Mouse (Mus musculus): ENCODE data around the gene Csnk1e. TPM values are rescaled to one million over a fixed set of nuclear protein-coding genes. Genes with fewer than 3 reads are reported as not detected.

Csnk1e gene
- polyA plus RNA-seq, 2 experiments = 3.7 to 9.8 TPM

DNA sequence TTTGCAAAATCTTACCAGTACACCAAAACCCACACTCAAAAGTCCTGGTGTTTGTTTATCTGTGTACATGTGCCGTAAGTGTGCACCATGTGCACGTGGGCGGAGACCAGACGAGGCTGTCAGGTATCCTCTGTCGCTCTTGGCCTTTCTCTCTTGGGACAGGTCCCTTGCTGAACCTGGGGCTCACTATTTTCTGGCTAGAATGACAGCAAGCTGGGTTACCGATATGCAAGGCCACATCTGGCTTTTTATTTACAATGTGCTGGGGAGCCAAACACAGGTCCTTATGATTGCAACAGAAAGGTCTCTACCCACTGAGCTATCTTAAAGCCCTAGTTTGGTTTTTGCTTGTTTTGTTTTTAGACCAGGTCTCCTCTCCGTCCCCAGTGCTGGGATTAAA, 67.8 kb downstream of the Csnk1e start:
- no peak for TF ChIP-seq EP300 (IDR thresholded peaks at IDR 0.05; ENCODE audit: low read depth)
- TF ChIP-seq CTCF (IDR thresholded peaks at IDR 0.05; ENCODE audit: low read depth) = no peak
- Histone ChIP-seq H3K4me2 (ENCODE audit: low read depth) (no peak overlapping the region), H3K4me1 (replicated peaks; ENCODE audit: control insufficient read depth in 2 of 2, insufficient read depth in 2 of 2, low read length in 1 of 2) (peaks cover 0 to 14% of the 10 kb centered on the region in 2 experiments; a peak in 2 of 4 replicates), H3K9ac (replicated peaks) (no peak overlapping the region), H3K36me3 (replicated peaks; ENCODE audit: control insufficient read depth, insufficient read depth, low read depth) (no peaks in the 10 kb centered on the region), H3K9me3 (ENCODE audit: control insufficient read depth, low read length) (no peaks in the 10 kb centered on the region), H3K4me3 (ENCODE audit: insufficient read depth in 1 of 2, low read depth in 2 of 2, low read length in 2 of 2) (no peak overlapping the region), H3K27ac (no peak overlapping the region), H3K27me3 (ENCODE audit: control insufficient read depth, insufficient read depth, low read length) (no peaks in the 10 kb centered on the region)
- WGBS (ENCODE audit: insufficient replicate concordance) = 33% methylated on average over 7 of the region's 7 CpGs
- DNase-seq (ENCODE audit: low read depth in 3 of 3, low spot score in 3 of 3) (no peak), ATAC-seq (ENCODE audit: insufficient read depth) (no peak)

DNA sequence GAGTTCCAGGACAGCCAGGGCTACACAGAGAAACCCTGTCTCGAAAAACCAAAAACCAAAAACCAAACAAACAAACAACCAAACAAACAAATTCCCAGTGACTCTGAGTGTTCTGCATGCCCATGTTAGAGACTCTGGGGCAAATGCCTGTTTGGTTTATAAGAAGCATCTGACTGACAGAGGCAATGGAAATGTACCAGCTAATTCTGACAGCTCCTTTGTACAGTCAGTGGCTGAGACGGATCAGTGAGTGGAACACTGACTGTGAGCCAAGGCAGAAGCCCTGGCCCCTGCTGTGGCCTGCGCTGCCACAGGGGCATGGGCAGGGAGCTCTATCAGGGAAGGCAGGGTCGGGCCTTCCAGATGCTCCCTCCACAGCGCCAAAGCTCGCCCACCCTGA, 68.3 kb downstream of the Csnk1e start:
- H3K9me3 ChIP-seq (ENCODE audit: control insufficient read depth, low read length) = no peaks in the 10 kb centered on the region
- H3K27ac ChIP-seq = no peak overlapping the region
- no peaks in the 10 kb centered on the region for H3K27me3 ChIP-seq (ENCODE audit: control insufficient read depth, insufficient read depth, low read length)
- no peak overlapping the region for H3K4me3 ChIP-seq (ENCODE audit: insufficient read depth in 1 of 2, low read depth in 2 of 2, low read length in 2 of 2)
- H3K4me1 ChIP-seq (replicated peaks; ENCODE audit: control insufficient read depth in 2 of 2, insufficient read depth in 2 of 2, low read length in 1 of 2) = peaks cover 0 to 11% of the 10 kb centered on the region in 2 experiments; a peak in 2 of 4 replicates
- no peak overlapping the region for H3K9ac ChIP-seq (replicated peaks)
- ATAC-seq (ENCODE audit: insufficient read depth) (no peak), DNase-seq (ENCODE audit: low read depth in 3 of 3, low spot score in 3 of 3) (no peak)
- H3K36me3 ChIP-seq (replicated peaks; ENCODE audit: control insufficient read depth, insufficient read depth, low read depth) = no peaks in the 10 kb centered on the region
- H3K4me2 ChIP-seq (ENCODE audit: low read depth) = no peak overlapping the region
- WGBS (ENCODE audit: insufficient replicate concordance) = 38% methylated on average over 6 of the region's 6 CpGs
- no peak for TF ChIP-seq CTCF (IDR thresholded peaks at IDR 0.05; ENCODE audit: low read depth)
- TF ChIP-seq EP300 (IDR thresholded peaks at IDR 0.05; ENCODE audit: low read depth) = no peak

DNA sequence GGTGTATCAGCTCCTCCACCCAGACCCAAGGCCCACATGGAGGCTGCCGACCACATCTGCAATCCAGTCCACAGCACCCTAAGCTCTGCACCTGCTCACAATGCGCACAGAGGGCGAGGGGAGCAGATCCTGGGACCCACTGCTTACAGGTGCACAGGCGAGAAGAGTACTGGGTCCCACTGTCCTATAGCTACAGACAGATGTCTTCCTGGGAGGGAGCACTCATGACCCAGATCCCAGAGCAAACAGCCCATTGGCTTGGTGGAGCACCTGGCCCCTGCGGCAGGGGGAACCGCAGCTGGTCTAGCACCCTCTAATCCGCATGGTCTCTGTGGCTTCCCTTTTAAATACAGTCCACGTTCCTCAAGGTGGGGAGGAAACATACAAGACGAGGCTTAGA, 73.7 kb downstream of the Csnk1e start:
- H3K9me3 ChIP-seq (ENCODE audit: control insufficient read depth, low read length) = no peaks in the 10 kb centered on the region
- ATAC-seq (ENCODE audit: insufficient read depth) (no peak), DNase-seq (ENCODE audit: low read depth in 3 of 3, low spot score in 3 of 3) (no peak)
- no peaks in the 10 kb centered on the region; a peak in 1 of 4 replicates for H3K4me1 ChIP-seq (replicated peaks; ENCODE audit: control insufficient read depth in 2 of 2, insufficient read depth in 2 of 2, low read length in 1 of 2)
- H3K36me3 ChIP-seq (replicated peaks; ENCODE audit: control insufficient read depth, insufficient read depth, low read depth) = no peaks in the 10 kb centered on the region
- no peak overlapping the region for H3K4me3 ChIP-seq (ENCODE audit: insufficient read depth in 1 of 2, low read depth in 2 of 2, low read length in 2 of 2)
- TF ChIP-seq CTCF (IDR thresholded peaks at IDR 0.05; ENCODE audit: low read depth) (no peak), EP300 (IDR thresholded peaks at IDR 0.05; ENCODE audit: low read depth) (no peak)
- no peak overlapping the region for H3K9ac ChIP-seq (replicated peaks)
- WGBS (ENCODE audit: insufficient replicate concordance) = 71% methylated on average over 9 of the region's 9 CpGs
- H3K4me2 ChIP-seq (ENCODE audit: low read depth) = no peak overlapping the region
- H3K27ac ChIP-seq = no peak overlapping the region
- H3K27me3 ChIP-seq (ENCODE audit: control insufficient read depth, insufficient read depth, low read length) = no peaks in the 10 kb centered on the region

DNA sequence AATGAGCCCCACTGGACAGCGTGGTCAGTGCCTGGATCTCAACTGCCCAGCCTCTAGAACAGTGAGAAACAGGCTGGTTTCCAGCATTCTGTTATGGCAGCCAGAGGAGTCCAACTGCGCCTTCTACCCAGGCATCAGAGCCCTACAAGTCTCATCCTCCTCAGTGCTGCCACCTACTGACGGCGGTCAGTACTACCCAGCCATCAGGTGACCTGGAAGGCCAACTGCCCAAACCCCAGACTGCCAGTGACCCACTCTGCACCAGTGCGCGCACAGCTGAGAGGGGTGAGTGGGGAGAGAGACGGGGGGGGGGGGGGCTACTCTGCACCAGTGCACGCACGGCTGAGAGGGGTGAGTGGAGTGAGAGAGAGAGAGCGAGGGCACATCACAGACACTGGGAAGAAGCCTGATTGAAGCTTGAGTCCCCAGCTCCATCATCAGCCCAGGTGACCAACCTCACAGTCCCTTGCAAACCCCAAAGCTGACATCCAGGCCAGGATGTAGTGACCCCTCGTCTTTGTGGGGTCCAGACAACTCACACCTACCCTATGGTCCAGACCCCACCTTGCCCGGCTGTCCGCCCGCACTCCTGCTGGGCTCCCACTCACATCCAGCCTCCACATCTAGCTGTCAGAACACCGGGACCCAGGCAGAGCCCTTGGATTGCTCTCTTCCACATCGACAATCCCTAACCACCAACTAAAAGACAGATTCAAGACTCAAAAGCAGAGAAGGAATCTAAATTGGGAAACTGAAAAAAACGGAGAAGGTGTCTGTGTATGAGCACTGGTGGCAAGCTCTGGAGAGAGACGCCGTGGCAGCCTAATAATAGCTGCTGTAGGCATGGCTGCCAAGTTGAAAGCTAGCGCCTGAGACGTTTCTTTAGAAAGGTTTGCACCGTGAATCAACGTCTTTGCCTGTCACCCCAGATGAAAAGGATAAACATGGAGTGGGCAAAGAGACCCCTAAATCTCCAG, 74.6 kb downstream of the Csnk1e start:
- Histone ChIP-seq H3K36me3 (replicated peaks; ENCODE audit: control insufficient read depth, insufficient read depth, low read depth) (no peaks in the 10 kb centered on the region), H3K9ac (replicated peaks) (no peak overlapping the region), H3K27me3 (ENCODE audit: control insufficient read depth, insufficient read depth, low read length) (no peaks in the 10 kb centered on the region), H3K4me1 (replicated peaks; ENCODE audit: control insufficient read depth in 2 of 2, insufficient read depth in 2 of 2, low read length in 1 of 2) (no peaks in the 10 kb centered on the region; a peak in 1 of 4 replicates), H3K9me3 (ENCODE audit: control insufficient read depth, low read length) (no peaks in the 10 kb centered on the region), H3K27ac (no peak overlapping the region), H3K4me3 (ENCODE audit: insufficient read depth in 1 of 2, low read depth in 2 of 2, low read length in 2 of 2) (no peak overlapping the region), H3K4me2 (ENCODE audit: low read depth) (no peak overlapping the region)
- TF ChIP-seq EP300 (IDR thresholded peaks at IDR 0.05; ENCODE audit: low read depth) (no peak), CTCF (IDR thresholded peaks at IDR 0.05; ENCODE audit: low read depth) (peak; percentile 94)
- DNase-seq (ENCODE audit: low read depth in 3 of 3, low spot score in 3 of 3) (peak; percentile 45 to 53 (median 52)), ATAC-seq (ENCODE audit: insufficient read depth) (peak; percentile 35; the same call in 1 of the 2 replicates)
- WGBS (ENCODE audit: insufficient replicate concordance) = 45% methylated on average over 23 of the region's 23 CpGs

DNA sequence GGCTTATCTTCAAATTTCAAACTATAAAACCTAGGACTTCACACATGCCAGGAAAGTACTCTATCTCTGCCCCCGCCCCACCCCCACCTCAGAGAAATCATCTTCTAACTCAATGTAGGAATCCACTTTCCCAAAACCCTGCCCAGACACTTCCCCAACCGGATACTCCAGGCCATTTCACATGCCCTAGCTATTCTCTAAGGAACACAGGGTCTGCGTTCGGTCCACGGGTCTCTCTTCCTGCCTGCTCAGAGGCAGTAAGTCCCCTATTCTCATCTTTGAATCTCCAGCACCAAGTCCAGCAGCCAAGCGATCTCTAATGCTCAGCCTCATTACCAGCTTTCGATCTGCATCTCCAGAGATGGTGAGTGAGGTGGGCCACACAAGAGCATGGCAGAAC, 75.7 kb downstream of the Csnk1e start:
- no peak for DNase-seq (ENCODE audit: low read depth in 3 of 3, low spot score in 3 of 3)
- H3K4me2 ChIP-seq (ENCODE audit: low read depth) = no peak overlapping the region
- WGBS (ENCODE audit: insufficient replicate concordance) = 70% methylated on average over 7 of the region's 7 CpGs
- no peak overlapping the region for H3K9ac ChIP-seq (replicated peaks)
- no peak overlapping the region for H3K27ac ChIP-seq
- no peaks in the 10 kb centered on the region for H3K27me3 ChIP-seq (ENCODE audit: control insufficient read depth, insufficient read depth, low read length)
- no peak overlapping the region for H3K4me3 ChIP-seq (ENCODE audit: insufficient read depth in 1 of 2, low read depth in 2 of 2, low read length in 2 of 2)
- H3K9me3 ChIP-seq (ENCODE audit: control insufficient read depth, low read length) = no peaks in the 10 kb centered on the region
- TF ChIP-seq CTCF (IDR thresholded peaks at IDR 0.05; ENCODE audit: low read depth) (no peak), EP300 (IDR thresholded peaks at IDR 0.05; ENCODE audit: low read depth) (no peak)
- ATAC-seq (ENCODE audit: insufficient read depth) = no peak
- H3K4me1 ChIP-seq (replicated peaks; ENCODE audit: control insufficient read depth in 2 of 2, insufficient read depth in 2 of 2, low read length in 1 of 2) = no peaks in the 10 kb centered on the region; a peak in 1 of 4 replicates
- no peaks in the 10 kb centered on the region for H3K36me3 ChIP-seq (replicated peaks; ENCODE audit: control insufficient read depth, insufficient read depth, low read depth)
